Mouse (Mus musculus) small intestine, adult 2 months (tissue): ENCODE measurements around the gene Eif4g3.

ENCODE experiments used
- CTCF ChIP-seq: fragments of 200-500 bp; IDR thresholded peaks from 2 replicates; pipeline ENCODE4 v1.5.1; 2012; ENCODE audit warnings: low read depth, mild to moderate bottlenecking, control low read depth, inconsistent platforms, low read length, moderate library complexity, mixed read lengths; ENCODE audit not compliant: insufficient replicate concordance, insufficient read length; ENCODE audit errors: extremely low read depth
- POLR2A ChIP-seq: fragments of 200-500 bp; IDR thresholded peaks from 2 replicates; pipeline ENCODE4 v1.6.1; 2012; ENCODE audit warnings: low read depth, mild to moderate bottlenecking, control low read depth, inconsistent platforms, low read length, moderate library complexity

DNA sequence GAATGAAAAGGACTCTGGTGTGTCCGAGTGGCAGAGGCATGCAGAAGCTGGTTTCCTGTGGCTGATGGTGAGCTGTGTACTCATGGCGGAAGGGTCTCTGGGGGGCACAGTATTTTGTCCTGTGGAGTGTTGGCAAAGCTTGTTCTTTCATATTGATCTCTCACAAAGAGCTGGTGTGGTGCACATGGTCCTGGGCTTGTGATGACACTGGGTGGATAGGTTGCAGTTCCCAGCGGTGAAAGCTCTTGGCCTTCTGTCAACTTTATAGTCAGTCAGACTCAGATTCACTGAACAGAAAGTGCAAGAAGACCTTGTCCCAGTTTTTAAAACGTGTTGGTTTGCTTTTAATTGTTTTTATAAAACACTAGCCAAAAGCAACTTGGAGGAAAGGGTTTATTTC is 68.3 kb downstream of the Eif4g3 start:
- TF ChIP-seq CTCF: no peak
- TF ChIP-seq POLR2A: no peak
